Mouse (Mus musculus) gastrocnemius, postnatal 36 days (tissue): ENCODE measurements around the gene Creb3. TPM values are rescaled to one million over a fixed set of nuclear protein-coding genes. Genes with fewer than 3 reads are reported as not detected.
"Not testable (repeated sequence)": the region's sequence is repeated elsewhere in the genome, so short reads cannot be mapped to it uniquely, and the experiment has no call there.

Experiments used
- DNase-seq, 2 experiments: peaks; one replicate each; pipeline ENCODE4 v3.0.0; 2022
- intact Hi-C: fragments of 180-260 bp; cut with DNase I; formaldehyde crosslinking; loops from one replicate; pipeline ENCODE4 v1.15.1; 2025
- total RNA-seq, 2 experiments: library from RNA; stranded (reverse); gene quantifications; 2 replicates each; pipeline ENCODE4 v1.2.3; 2021

The Creb3 gene
- total RNA-seq, 2 experiments from 2014 or later = 31.5 to 38.3 TPM

DNA sequence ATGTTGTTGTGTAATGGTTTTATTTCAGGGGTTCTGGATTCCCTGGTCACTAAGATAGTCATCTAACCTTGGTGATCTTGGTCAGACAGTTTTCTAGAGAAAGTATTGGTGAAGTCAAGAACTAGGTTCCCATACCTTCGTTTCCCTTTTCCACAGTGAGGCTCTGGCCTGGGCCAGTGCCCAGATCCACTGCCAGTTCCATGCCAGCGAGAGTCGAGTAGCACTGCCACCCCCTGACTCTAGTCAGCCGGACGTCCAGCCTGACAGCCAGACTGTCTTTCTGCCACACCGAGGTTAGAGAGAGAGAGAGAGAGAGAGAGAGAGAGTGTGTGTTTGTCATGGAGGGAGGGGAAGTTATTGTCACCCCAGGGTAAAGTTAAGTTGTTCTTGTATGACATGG is 17.6 kb downstream of the Creb3 start:
- DNase-seq = no peak
- intact Hi-C loops = loop anchor here (2.0 kb wide), 1 partner anchor 17 kb away; the partner anchor contains the start of genes Creb3 and Tln1

DNA sequence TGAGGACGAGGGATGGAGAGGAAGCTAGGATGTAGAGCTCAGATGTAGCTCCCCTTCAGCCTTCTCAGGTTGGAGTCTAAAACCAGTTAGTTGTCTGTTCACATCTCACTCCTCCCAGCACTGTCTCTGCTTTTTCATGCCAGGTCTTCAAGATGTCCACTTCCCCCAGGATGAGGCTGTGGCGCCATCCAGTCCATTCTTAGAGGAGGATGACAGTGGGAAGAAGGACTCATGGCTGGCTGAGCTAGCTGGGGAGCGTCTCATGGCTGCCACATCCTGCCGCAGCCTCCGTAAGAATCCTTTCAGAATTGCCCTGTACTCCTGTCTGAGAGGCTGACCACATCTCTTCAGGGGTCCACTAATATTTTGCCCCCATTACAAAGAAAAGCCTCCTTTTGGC is 18.6 kb downstream of the Creb3 start:
- no peak for DNase-seq
- intact Hi-C loops = no loop called here

DNA sequence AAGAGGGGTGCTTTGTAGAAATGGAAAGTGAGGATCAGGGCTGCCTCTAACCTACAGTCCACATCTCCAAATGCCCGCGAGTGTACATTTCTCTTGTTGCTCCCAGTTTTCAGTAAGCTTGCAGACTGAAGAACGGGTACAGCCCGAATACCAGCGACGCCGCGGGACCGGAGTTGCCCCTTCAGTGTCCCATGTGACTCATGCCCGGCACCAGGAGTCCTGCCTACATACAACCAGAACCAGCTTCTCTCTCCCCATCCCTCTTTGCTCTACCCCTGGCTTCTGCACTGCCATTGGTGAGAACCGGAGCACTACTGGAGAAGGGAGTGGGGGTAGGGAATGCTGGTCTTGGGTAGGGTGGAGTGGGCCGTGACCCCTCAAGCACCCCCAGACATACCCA is 19.2 kb downstream of the Creb3 start:
- no peak for DNase-seq
- intact Hi-C loops = no loop called here

DNA sequence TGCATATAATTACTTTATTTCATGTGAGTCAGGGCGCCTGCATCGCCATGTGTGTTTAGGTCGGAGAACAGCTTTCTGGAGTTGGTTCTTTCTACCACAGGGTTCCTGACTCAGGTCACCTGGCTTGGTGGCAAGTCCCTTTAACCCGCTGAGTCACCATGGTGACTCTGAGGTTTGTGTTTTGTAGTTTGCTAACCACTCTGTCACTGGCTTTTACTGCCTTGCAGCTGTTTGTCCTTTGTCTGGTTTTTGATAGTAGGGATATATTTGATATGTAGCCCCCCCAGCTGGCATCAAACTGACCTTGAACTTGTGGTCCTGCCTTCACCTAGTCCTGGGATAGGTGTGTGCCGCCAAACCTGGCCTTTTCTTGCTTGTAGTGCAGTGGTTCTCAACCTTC is 20.1 kb downstream of the Creb3 start:
- DNase-seq = no peak
- intact Hi-C loops = no loop called here

DNA sequence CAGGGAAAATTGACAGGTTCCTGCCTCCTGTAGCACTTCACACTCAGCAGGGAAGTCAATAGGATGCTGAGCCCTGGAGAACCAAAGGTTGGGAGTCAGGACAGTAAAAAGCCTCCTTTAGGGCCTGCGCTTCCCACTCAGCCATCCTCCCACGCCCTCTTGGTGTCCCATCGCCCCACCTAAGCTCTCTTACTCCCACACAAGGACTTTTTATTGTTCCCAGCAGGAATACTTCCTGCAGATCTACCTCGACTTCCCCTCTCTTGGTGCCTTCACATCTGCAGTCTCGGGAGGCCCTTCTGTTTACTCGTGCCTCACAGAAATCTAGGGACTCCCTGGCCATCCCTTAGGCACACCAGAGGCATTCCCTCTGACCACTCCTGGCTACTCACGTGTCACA is 21.3 kb downstream of the Creb3 start:
- no peak for DNase-seq
- intact Hi-C loops = no loop called here

DNA sequence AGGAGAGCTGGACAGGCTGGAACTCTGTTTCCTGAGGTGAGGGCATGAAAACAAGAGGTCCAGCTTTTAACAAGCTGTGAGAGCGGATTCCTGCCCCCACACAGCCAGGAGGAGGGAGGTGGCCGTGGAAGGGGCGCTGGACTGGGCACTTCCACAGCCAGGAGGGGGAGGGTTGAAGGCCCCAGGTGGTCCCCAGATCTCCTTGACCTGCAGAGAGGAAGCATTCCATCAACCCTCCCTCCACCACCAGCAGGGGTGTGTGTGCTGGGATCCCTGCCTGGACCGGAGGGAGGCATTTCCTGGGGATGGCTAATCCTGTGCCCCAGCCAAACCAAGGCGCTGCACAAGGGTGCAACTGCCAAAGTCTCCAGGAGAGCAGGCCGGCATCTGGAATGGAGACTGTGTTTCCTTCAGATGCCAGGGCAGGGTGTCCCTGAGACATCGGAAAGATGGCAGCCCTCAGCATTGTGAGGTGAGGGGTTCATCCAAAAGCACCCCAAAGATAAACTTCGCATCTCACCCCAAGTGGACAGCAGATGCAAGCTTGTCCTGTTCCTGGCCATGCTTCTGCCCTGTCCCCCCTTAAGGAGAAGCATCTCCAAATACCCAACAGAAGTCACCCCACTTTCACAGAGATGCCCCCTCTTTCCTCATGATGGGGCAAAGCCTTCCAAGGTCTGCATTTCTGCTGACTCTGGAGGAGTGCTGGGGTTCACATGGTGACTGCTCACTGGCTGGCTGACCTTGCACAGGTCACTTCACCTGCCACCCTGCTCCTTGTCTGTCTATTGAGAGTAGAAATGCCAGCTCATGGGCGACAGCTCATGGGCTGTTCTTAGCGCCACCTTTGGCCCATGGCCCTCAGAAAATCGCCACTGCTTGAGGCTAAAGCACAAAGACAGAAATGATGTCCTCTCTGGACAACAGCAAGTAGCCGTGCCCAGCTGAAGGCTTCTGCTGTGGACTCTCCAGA is 22.6 kb downstream of the Creb3 start, which contains the start of gene Msmp:
Gene Msmp, minus strand, starts transcription at position 51 of the 973 bp plus-strand sequence.
- DNase-seq = no peak
- intact Hi-C loops = no loop called here

DNA sequence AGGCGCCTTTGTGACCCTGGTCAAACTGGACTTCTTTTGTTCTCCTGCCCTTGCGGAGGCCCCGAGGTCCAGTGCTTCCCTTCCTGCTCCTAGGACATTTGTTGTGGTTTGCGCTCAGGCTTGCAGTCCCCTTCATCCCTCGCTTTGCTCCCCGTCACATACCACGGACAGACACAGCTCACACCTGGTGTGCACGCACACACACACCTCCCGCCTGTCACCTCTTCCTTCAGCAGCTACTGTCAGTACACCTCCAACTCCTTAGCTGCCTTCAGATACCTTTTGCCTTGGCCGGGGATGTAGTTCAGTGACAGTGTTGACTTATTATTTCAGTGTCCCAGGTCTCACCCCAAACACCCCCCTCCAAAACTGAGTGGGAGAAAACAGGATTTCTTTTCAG is 23.6 kb downstream of the Creb3 start:
- intact Hi-C loops = no loop called here
- no peak for DNase-seq

DNA sequence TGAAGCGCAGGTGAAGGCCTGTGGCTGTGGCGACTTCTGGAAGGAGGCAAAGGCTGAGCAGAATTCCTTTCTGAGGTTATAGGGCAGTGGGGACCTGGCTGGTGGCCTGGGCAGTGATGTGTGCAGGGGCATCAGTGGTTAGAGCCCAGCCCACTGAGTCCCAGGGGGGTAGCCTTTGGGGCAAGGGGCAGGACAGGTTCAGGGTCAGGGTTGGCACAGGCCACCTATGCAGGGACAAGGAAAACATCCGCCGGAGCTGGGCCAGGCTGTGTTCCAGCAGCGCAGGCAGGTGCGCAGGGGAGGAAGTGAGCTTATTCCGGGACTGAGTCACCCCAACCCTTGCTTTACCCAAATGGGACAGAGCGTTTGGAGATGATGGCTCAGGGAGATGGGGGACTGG is 24.3 kb downstream of the Creb3 start:
- intact Hi-C loops = no loop called here
- peak in 1 of 2 experiments; percentile 39 for DNase-seq

DNA sequence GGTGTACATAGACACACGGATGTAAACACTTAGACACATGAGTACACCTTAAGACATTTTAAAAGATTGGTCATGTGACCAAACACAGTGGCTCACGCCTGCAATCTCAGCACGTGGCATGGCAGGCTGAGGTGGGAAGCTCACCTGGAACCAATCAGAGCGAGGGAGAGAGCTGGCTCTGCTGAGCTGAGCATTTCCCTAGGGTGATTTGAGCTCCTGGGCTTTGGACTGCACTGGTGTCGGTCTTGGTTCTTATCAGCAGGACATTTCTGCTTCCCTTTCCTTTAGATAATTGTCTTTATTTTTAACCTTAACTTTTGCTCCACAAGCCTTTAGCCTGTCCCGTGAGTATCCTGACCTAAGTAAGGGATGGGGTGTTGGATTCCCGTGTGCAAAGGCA is 25.5 kb downstream of the Creb3 start:
- intact Hi-C loops = no loop called here
- no peak for DNase-seq

DNA sequence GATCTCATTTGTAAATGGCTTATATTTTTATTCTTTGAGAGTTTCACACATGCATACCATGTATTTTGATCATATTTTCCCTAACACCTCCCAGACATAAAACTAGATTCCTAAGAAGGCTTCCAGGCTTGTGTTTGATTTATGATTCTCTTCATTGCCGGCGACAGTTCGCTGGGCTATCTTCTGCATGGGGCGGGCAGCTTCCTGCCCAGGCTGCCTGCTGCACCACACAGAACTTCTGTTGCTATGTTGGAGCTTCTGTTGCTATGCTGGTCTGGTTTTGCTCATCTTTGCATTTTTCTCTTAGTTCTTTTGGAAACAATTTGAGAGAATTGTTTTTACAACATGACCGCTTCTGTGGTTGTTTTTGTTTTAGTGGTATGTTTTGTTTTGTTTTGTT is 29.4 kb downstream of the Creb3 start:
- DNase-seq = no peak
- intact Hi-C loops = no loop called here

DNA sequence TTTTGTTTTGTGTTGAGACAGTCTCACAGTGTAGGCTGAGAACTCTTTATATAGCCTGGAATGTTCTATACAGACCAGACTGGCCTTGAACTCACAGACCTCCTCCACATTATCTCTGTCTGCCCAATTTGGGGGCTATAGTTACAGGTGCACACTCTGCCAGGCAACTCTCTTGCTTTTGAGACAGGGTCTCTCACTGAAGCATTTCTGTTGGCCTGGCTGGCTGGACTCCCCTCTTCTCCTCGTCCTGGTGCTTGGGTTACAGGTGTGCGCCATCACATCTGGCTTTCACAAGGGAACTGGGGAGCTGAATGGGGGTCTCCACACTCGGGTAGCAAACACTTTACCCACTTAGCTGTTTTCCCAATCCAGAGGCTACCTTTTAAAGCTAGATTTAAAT is 29.8 kb downstream of the Creb3 start:
- intact Hi-C loops = no loop called here
- no peak for DNase-seq

DNA sequence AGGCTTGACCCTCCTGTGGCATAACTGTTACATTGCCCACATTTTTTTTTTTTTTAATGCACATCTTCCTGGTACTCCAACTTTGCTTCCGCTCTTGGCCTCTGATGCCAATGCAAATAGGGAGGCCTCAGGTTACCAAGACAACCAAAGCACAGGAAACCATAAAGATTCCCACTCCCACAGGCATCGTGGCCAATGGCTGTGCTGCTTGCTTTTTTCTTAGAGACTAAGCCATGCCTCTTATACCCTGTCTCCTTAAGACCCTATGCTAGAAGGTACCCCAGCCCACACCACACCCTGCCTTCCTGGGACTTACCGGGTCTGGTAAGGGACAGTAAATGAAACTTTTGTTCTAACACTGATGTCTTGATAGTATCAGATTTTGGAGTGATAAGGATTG is 31.3 kb downstream of the Creb3 start:
- no peak for DNase-seq
- intact Hi-C loops = no loop called here

DNA sequence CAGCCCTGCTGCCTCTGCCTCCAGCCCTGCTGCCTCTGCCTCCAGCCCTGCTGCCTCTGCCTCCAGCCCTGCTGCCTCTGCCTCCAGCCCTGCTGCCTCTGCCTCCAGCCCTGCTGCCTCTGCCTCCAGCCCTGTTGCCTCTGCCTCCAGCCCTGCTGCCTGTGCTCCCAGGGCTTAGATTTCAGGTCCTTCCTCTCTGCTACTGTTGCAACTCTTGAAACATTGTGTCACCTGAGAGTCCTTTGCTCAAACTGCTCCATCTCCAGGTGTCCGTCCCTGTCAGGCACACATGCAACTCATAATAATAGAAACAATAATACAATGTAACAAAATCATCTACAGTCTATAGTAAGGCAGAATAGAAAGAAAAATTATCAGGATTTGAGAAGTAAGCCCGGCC is 34.5 kb downstream of the Creb3 start:
- DNase-seq, intact Hi-C loops: not testable (repeated sequence)

DNA sequence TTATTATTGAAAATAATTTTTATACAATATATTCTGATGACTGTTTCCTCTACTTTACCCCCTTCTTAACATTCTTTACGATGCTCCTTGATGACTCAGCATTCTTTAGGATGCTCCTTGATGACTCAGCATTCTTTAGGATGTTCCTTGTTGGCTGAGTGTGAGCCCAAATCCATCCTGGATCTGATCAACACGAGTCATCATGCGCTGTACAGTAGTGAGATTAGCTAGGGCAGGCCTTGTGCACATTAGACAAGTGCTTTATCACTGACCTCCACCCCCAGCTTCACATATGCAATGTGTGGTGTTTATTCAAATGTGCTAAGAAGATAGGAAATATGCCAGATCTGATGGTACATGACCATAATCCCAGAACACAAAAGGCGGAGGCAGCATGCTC is 36.1 kb downstream of the Creb3 start:
- DNase-seq = no peak
- intact Hi-C loops = no loop called here

DNA sequence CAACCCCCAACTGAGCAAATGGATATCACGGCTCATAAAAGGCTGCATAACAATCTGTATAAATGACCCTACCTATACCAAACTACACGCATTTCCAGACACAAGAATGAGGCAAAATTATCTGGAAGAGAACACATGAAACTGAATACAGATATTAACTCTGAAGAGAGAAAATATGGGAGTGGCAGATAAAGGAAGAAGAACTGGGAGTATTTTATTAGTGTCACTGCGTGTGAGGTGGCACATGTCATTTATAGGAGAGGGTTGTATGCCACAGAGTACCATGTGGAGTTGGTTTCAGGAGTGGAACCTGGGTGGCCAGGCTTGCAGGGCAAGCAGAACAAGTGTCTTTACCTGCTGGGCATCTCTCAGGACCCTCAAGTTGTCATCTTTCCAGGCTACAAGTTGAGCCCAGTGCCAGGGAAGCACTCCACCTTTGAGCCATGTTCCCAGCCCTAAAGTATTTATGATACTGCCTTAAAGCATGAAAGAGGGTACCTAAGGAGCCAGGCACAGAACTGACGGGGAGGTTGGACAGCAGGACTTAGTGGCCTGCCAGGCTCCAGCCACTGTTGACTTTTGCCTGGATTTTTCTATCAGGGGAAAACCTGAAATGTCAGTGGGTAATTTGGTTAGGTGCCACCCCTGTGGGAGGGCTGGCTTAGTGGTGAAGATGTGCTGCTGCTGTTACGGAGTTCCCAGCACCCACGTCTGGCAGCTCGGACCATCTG is 36.7 kb downstream of the Creb3 start:
- DNase-seq = no peak
- intact Hi-C loops = no loop called here

DNA sequence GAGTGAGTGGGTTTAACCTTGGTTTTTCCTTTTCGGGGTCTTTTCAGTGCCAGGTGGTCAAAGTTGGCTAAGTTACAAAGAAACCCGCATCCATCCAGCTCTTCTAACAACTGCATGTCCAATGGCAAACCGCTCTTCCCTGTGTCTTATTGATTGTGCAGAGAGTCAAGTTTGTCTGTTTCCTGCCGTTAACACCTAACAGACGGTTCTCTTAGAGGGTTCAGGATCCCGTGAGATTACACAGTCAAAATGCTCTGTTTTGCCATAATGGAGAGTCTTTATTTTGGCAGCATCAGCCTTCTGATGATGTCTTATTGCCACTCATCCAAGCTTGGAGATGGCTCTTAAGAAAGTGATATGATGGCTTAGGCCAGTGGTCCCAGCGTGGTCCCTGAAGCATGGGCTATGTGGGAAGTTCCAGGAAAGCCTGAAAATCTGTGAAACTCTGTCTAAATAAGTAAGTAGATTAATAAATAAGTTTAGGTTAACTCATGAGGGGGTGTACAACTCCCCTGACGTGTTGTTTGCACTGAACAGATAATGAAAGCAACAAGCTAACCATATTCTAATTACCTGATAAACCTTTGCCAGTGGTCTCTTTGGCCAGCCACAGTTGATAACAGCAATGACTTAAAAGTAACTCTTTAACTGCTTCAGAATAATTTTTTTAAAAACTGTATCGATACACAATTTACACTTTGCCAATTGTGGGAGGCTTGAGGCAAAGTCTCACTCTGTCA is 38.2 kb downstream of the Creb3 start:
- no peak for DNase-seq
- intact Hi-C loops = no loop called here

DNA sequence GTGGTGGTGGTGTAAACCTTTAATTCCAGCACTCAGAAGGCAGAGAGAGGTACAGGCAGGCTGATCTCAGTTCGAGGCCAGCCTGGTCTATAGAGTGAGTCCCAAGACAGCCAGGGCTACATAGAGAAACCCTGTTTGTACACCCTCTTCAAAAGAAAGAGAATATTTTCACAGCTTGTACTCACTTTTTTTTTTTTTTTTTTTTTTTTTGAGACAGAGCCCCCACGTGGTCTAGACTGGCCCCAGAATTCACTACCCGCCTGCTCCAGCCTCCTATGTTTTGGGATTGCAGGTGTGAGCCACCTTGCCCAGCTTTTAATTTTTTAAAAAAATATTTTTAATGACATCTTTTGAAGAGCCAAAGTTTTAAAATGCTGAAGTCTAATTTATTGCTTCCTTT is 42.0 kb downstream of the Creb3 start:
- intact Hi-C loops = no loop called here

DNA sequence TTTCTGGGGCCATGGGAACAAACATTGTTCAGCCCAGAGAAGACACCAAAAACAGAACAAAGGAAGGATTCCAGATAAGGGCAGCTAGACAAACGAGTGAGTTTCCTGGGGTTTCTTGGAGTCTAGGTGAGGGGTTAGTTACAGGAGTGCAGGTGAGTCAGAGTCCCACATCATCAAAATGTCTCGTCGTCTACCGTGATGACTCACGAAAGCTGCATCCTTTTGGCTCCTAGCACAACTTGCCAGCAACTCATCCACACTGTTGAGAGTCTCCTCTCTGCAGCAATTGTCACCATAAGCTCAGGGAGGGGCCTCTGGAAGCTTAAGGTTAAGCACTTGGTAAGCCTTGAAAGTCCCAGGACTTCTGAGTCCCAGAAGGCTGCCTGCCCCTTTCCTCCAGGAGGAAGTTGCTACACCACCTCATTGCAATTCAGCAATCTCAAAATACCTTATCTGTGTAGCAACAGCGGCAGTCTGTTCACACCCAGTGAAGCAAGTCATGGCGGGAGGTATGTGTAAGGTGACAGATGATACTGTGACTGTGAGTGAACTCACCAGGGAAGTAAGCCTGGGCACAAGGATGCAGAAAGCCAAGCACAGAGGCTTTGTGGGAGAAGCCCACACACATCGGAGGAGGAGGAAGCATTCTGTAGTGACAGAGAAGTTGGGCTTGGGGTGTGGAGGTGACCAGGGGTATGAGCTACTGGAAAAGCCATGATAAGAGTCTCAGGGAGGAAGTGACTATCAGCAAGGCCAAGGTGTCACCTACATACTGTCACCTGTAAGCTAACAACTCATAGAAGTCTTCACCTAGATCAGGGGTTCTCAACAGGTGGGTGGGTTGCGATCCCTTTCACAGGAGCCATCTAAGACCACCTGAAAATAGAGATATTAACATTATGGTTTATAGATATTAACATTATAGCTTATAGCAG is 42.9 kb downstream of the Creb3 start:
- intact Hi-C loops = no loop called here
- DNase-seq = no peak

More for the DNA sequence above, 42.0 kb downstream of the Creb3 start:
- DNase-seq = no peak

DNA sequence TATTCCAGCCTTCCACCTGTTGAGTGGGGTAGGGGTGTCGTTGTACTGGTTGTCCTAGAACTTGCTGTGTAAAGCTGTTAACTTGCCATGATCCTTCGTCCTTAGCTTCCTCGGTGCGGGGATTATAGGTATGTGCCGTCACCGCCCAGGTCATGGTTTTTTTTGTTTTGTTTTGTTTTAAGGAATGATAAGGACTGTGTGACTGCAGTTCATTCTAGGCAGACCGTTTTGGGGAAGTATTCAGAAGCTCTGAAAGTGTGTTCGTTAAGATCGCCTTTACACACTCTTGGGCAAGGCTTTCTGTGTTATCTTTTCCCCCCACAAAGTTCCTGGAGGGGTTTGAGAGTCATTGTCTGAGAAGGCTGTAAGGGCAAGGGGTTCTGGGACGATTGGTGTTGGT is 50.4 kb downstream of the Creb3 start:
- no peak for DNase-seq
- intact Hi-C loops = no loop called here
